Mouse (Mus musculus): ENCODE results near the gene Gm6812.
"Not testable (repeated sequence)": the region's sequence is repeated elsewhere in the genome, so short reads cannot be mapped to it uniquely, and the experiment has no call there.

Gm6812 gene

GRCm38 (mm10) chrX:68892953-68893352 lies at the start of gene Gm6812:
Gene Gm6812 (minus strand): TSS chrX:68893053.
- not testable (repeated sequence) for DNase-seq (ENCODE audit: low spot score in 2 of 2)

- DNase-seq (ENCODE audit: low spot score in 2 of 2) = no peak
Measured at GRCm38 (mm10) chrX:68865145-68865544, 27.7 kb downstream of the Gm6812 start.
